Comparison of ENCODE assay signal across 9 mouse cellular contexts in genomic region chr2:159566461-159566860, GRCm38 (mm10).
A peak's percentile ranks its signal among the peaks of the same experiment; 100 is the strongest.
DNase-seq lines count a peak whose midpoint lies in the region; ATAC-seq and TF ChIP-seq lines count a peak whose summit lies in the region.
"Had no signal": no experiment of that assay in that cellular context is flagged by ENCODE, and none has a peak within 500 bp of the region (broad histone marks: within the 10 kb centered on the region; RNA-seq: fewer than 3 reads in every experiment).

No protein-coding gene starts in this region.

- no peaks in the 10 kb centered on the region for H3K9me3 ChIP-seq in liver, postnatal 0 days (ENCODE audit: low read length)
- H3K9me3 ChIP-seq: liver, embryonic 15.5 days had no signal

- intact Hi-C loops in gastrocnemius, adult 2 months (cut with DNase I): no loop called here

- H3K27me3 ChIP-seq in liver, adult 2 months (ENCODE audit: control insufficient read depth, insufficient read depth, low read length): no peaks in the 10 kb centered on the region
- H3K27me3 ChIP-seq in liver, postnatal 0 days (ENCODE audit: insufficient read depth, low read length): no peaks in the 10 kb centered on the region
- H3K27me3 ChIP-seq: liver, embryonic 15.5 days; Patski had no signal

- no peak for TF ChIP-seq EP300 in liver, postnatal 0 days (IDR thresholded peaks at IDR 0.05; ENCODE audit: low read depth)

- 54% methylated on average over 5 of the region's 5 CpGs for WGBS in liver, adult 2 months
- WGBS in liver, postnatal 0 days (ENCODE audit: insufficient replicate concordance): 63% methylated on average over 5 of the region's 5 CpGs

- H3K36me3 ChIP-seq in liver, adult 2 months (ENCODE audit: control insufficient read depth, insufficient read depth, low read length): no peaks in the 10 kb centered on the region
- H3K36me3 ChIP-seq in liver, postnatal 0 days (replicated peaks; ENCODE audit: insufficient read depth, low read length): no peaks in the 10 kb centered on the region
- H3K36me3 ChIP-seq: liver, embryonic 15.5 days had no signal

- H3K4me1 ChIP-seq in liver, adult 2 months (ENCODE audit: control insufficient read depth, insufficient read depth, low read length): no peaks in the 10 kb centered on the region
- H3K4me1 ChIP-seq in liver, postnatal 0 days (ENCODE audit: insufficient read depth): no peaks in the 10 kb centered on the region
- H3K4me1 ChIP-seq: liver, embryonic 15.5 days had no signal

- no peak for TF ChIP-seq POLR2A in liver, adult 2 months (IDR thresholded peaks at IDR 0.05; ENCODE audit: extremely low read depth, insufficient read depth, low read length)

- no peak overlapping the region for H3K27ac ChIP-seq in liver, adult 2 months (replicated peaks; ENCODE audit: insufficient read depth, low read depth, low read length)
- H3K27ac ChIP-seq in liver, postnatal 0 days (ENCODE audit: low read depth): no peak overlapping the region
- peak overlapping the region; percentile 72 for H3K27ac ChIP-seq in gastrocnemius, adult 2 months
- H3K27ac ChIP-seq: liver, embryonic 15.5 days had no signal

- no peak for TF ChIP-seq CTCF in liver, adult 2 months (IDR thresholded peaks at IDR 0.05; ENCODE audit: low read depth, low read length)
- TF ChIP-seq CTCF in liver, postnatal 0 days (IDR thresholded peaks at IDR 0.05; ENCODE audit: low read depth): no peak
- no peak for TF ChIP-seq CTCF in gastrocnemius, adult 2 months (IDR thresholded peaks at IDR 0.05)

- H3K9ac ChIP-seq in liver, adult 2 months (ENCODE audit: low read depth, low read length): no peak overlapping the region
- no peak overlapping the region for H3K9ac ChIP-seq in liver, postnatal 0 days (replicated peaks)
- H3K9ac ChIP-seq: liver, embryonic 15.5 days had no signal

- no peak overlapping the region for H3K4me2 ChIP-seq in liver, postnatal 0 days (ENCODE audit: low read depth, low read length)
- H3K4me2 ChIP-seq: liver, embryonic 15.5 days had no signal

- no peaks in the 10 kb centered on the region for H3K79me2 ChIP-seq in liver, adult 2 months (ENCODE audit: control insufficient read depth, insufficient read depth, low read length)

- DNase-seq in liver, adult 2 months (ENCODE audit: extremely low read depth, low read depth, low spot score): peak; percentile 51
- DNase-seq in liver, postnatal 0 days: no peak
- DNase-seq in gastrocnemius, adult 2 months: peak; percentile 92
- peak; percentile 42 for DNase-seq in kidney, postnatal 10 days
- peak; percentile 83 for DNase-seq in testis, postnatal 10 days (ENCODE audit: low spot score)
- no peak for DNase-seq in embryo, embryonic 9.5 days (ENCODE audit: extremely low spot score)
- no peak for DNase-seq in layer of hippocampus, adult 18-20 months (ENCODE audit: low spot score in 2 of 2)

- no peak overlapping the region for H3K4me3 ChIP-seq in liver, adult 2 months (ENCODE audit: insufficient read depth, low read depth, low read length)
- H3K4me3 ChIP-seq in liver, postnatal 0 days (ENCODE audit: low read depth, low read length): no peak overlapping the region
- no peak overlapping the region for H3K4me3 ChIP-seq in gastrocnemius, adult 2 months
- H3K4me3 ChIP-seq: liver, embryonic 15.5 days had no signal

- no peak for ATAC-seq in liver, postnatal 0 days
- ATAC-seq: Patski had no signal

Comparison
In these comparisons a context has a peak if more than half of its experiments do, and no peak if none do; other contexts are left out.
1. DNase-seq: peak in liver, adult 2 months (single experiment), gastrocnemius, adult 2 months (single experiment), kidney, postnatal 10 days (single experiment) and testis, postnatal 10 days (single experiment); none in liver, postnatal 0 days (single experiment), embryo, embryonic 9.5 days (single experiment) and layer of hippocampus, adult 18-20 months (0 of 2).